Mouse (Mus musculus) heart, postnatal 25 days (tissue): ENCODE results near the gene Fmnl3. TPM values are rescaled to one million over a fixed set of nuclear protein-coding genes. Genes with fewer than 3 reads are reported as not detected.
A peak's percentile ranks its signal among the peaks of the same experiment; 100 is the strongest.

Source experiments
- DNase-seq: peaks from one replicate; pipeline ENCODE4 v3.0.0; 2022; ENCODE audit warnings: low spot score
- intact Hi-C: fragments of 180-260 bp; cut with DNase I; formaldehyde crosslinking; loops from one replicate; pipeline ENCODE4 v1.15.1; 2025
- total RNA-seq, 2 experiments: library from RNA; stranded (reverse); gene quantifications; 2 replicates each; pipeline ENCODE4 v1.2.3; 2021

Gene Fmnl3
- 10 to 100 TPM; 20.1 to 21.1 TPM for total RNA-seq

- intact Hi-C loops, result loop anchor here (1.0 to 2.0 kb wide), 2 partner anchors 43 to 53 kb away; no protein-coding TSS in a partner anchor
- DNase-seq, result peak; percentile 92
Measured at GRCm38 (mm10) chr15:99370259-99370691, at the start of gene Fmnl3. Gene Fmnl3, minus strand, starts transcription at chr15:99370482.

- intact Hi-C loops, result no loop called here
- no peak for DNase-seq
Measured at GRCm38 (mm10) chr15:99417692-99418271, 47.5 kb upstream of the Fmnl3 start.

- intact Hi-C loops, result loop anchor here (1.0 kb wide), 1 partner anchor 54 kb away; no protein-coding TSS in a partner anchor
- DNase-seq, result no peak
Measured at GRCm38 (mm10) chr15:99416957-99417356, 46.7 kb upstream of the Fmnl3 start.

GRCm38 (mm10) chr15:99416348-99416882 is 46.1 kb upstream of the Fmnl3 start:
- peak; percentile 60 for DNase-seq
- intact Hi-C loops, result loop anchor here (1.0 kb wide), 1 partner anchor 55 kb away; no protein-coding TSS in a partner anchor

GRCm38 (mm10) chr15:99415793-99416192 is 45.5 kb upstream of the Fmnl3 start:
- no peak for DNase-seq
- intact Hi-C loops, result loop anchor here (1.0 kb wide), 1 partner anchor 56 kb away; no protein-coding TSS in a partner anchor

- no peak for DNase-seq
- intact Hi-C loops, result no loop called here
Measured at GRCm38 (mm10) chr15:99411747-99412146, 41.5 kb upstream of the Fmnl3 start.

- intact Hi-C loops, result no loop called here
- DNase-seq, result no peak
Measured at GRCm38 (mm10) chr15:99408845-99409244, 38.6 kb upstream of the Fmnl3 start.

GRCm38 (mm10) chr15:99406986-99407570 is 36.8 kb upstream of the Fmnl3 start:
- intact Hi-C loops, result no loop called here
- no peak for DNase-seq

GRCm38 (mm10) chr15:99405150-99405549 is 34.9 kb upstream of the Fmnl3 start:
- DNase-seq, result no peak
- intact Hi-C loops, result no loop called here

GRCm38 (mm10) chr15:99403159-99403889 is 33.0 kb upstream of the Fmnl3 start:
- no peak for DNase-seq
- intact Hi-C loops, result no loop called here

- intact Hi-C loops, result no loop called here
- DNase-seq, result no peak
Measured at GRCm38 (mm10) chr15:99400602-99401001, 30.3 kb upstream of the Fmnl3 start.

GRCm38 (mm10) chr15:99399503-99400245 is 29.4 kb upstream of the Fmnl3 start:
- intact Hi-C loops, result no loop called here
- no peak for DNase-seq

- intact Hi-C loops, result no loop called here
- no peak for DNase-seq
Measured at GRCm38 (mm10) chr15:99397622-99398021, 27.3 kb upstream of the Fmnl3 start.

- intact Hi-C loops, result no loop called here
- DNase-seq, result no peak
Measured at GRCm38 (mm10) chr15:99396875-99397274, 26.6 kb upstream of the Fmnl3 start.

GRCm38 (mm10) chr15:99396462-99396861 is 26.2 kb upstream of the Fmnl3 start:
- intact Hi-C loops, result no loop called here
- DNase-seq, result no peak

GRCm38 (mm10) chr15:99393386-99394252 is 23.3 kb upstream of the Fmnl3 start:
- intact Hi-C loops, result no loop called here
- DNase-seq, result peak; percentile 47

- intact Hi-C loops, result no loop called here
- DNase-seq, result peak; percentile 99
Measured at GRCm38 (mm10) chr15:99392486-99393385, 22.5 kb upstream of the Fmnl3 start, which contains the start of gene Tmbim6. Gene Tmbim6, plus strand, starts transcription at chr15:99392882.

- intact Hi-C loops, result no loop called here
- no peak for DNase-seq
Measured at GRCm38 (mm10) chr15:99391975-99392374, 21.7 kb upstream of the Fmnl3 start.
